Mouse (Mus musculus): ENCODE results near the gene Rala.

The Rala gene

DNA sequence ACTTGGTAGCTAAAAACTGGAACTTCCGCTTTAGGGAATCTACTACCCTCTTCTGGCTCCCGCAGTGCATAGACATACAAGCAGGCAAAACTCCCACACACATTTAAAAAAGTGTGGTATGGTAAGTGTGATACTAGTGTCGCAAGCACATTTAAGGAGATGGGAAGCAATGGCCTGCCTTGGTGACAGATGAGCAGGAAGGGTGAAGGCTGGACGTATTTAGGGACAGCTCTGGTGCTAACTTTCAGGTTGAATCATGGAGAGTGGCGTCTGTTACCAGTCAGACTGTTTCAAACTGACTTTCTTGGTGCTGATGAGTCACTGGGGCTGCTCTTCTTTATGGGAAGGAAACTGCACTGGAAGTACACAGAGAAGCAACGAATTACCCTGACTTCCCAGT is 52.5 kb downstream of the Rala start:
- no peak for ATAC-seq (ENCODE audit: insufficient number of reproducible peaks, low FRiP score, low TSS enrichment)

DNA sequence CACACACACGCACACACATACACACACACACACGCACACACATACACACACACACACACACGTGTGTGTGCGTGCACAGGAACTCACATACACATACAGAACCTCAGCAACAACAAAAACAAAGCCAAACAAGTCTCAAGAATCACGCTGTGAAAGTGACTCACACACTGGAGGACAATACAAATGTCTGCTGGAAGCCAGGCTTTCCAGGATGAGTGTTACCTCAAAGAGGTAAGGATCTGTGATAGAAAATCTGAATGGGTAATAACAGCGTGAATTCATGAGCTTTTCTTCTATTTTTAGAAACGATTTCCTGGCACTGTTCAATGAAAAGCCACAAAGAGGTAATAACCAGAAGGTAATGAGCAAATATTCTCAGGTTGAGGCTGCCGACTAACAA is 59.8 kb downstream of the Rala start:
- 0 out of 2 replicates have a peak, but pooled peaks have one; percentile 49 for ATAC-seq (ENCODE audit: insufficient number of reproducible peaks, low FRiP score, low TSS enrichment)

DNA sequence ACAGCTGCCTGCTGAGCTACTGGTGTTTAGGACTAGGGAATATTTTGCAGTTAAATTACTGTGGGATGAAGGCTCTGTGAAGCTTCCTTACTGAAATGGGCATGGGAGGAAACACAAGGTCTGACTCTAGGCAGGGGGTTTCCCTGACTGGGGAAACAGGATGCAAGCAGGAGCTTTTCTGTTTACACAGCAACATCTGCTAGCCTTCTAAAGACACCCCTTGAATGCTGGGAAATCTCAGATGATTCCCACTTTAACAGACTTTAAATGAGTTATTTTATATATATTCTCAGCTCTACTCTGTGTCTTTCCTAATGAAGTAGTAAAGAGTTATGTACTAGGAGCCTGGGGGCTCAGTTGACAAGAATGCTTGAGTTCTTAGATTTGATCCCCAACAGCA is 65.0 kb downstream of the Rala start:
- no peak for ATAC-seq (ENCODE audit: insufficient number of reproducible peaks, low FRiP score, low TSS enrichment)

- ATAC-seq (ENCODE audit: insufficient number of reproducible peaks, low FRiP score, low TSS enrichment): no peak
These were observed 77.3 kb downstream of the Rala start for GRCm38 (mm10) chr13:17866741-17867140.

DNA sequence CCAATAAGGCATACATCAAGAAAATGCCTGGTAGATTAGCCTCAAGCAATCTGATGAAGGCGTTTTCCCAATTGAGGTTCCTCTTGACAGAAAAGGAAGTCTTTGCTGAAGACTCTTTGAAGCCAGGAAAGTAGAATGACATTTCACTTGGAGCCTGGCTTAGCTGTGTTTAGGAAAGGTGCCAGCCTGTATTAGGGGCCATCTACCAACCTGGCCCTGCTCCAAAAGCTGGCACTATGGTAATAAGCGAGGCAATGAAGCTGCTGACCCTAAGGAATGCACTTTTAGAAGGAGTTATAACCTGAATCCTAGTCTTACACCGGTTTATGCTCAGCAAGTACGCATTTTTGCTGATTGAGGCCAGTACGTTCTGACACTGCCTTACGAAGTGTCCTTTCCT is 83.5 kb downstream of the Rala start:
- no peak for ATAC-seq (ENCODE audit: insufficient number of reproducible peaks, low FRiP score, low TSS enrichment)

GRCm38 (mm10) chr13:17859365-17860033 is 84.5 kb downstream of the Rala start:
- no peak for ATAC-seq (ENCODE audit: insufficient number of reproducible peaks, low FRiP score, low TSS enrichment)

GRCm38 (mm10) chr13:17857046-17857445 is 87.0 kb downstream of the Rala start:
- ATAC-seq (ENCODE audit: insufficient number of reproducible peaks, low FRiP score, low TSS enrichment): no peak

DNA sequence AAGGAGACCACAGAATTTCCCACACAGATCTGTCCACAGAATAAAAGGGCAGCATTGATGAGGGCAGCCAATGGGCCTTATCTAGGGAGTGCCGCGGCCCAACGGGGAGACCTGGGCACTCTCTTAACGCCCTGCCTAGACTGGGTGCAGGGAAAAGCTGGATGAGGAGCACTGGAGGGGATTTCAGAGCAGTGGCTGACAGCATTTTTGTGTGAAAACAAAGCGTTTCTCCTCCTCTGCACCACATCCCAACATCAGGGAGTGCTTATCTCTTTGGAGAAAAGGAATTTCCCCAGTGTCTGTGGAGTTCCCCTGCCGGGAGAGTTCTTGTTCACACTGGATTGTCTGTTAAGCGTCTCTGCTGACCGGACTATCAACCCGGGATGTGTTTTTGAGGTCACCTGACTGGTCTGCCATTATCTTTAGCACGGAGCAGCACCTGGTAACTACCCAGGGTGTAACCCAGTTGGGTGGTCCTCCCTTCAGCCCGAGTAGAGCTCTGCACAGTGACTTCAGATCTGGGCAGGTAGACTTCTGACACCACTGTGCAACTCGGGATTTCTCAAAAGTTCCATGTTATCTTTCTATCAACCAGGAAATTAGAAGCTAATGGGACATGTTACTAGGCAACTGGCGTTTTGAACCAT is 88.4 kb downstream of the Rala start:
- no peak for ATAC-seq (ENCODE audit: insufficient number of reproducible peaks, low FRiP score, low TSS enrichment)

GRCm38 (mm10) chr13:17854755-17855154 is 89.3 kb downstream of the Rala start:
- ATAC-seq (ENCODE audit: insufficient number of reproducible peaks, low FRiP score, low TSS enrichment): no peak

DNA sequence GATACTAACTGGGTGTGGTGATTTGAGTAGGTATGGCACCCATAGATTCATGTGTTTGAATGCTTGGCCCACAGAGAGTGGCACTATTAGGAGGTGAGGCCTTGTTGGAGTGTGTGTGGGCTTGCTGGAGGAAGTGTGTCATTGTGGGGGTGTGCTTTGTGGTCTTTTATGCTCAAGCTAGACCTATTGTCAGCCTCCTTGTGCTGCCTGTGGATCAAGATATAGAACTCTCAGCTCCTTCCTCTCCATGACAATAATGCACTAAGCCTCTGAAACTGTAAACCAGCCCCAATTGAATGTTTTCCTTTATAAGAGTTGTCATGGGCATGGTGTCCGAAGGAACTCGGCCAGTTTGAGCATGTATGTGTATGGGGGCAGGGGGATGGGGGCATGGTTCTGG is 100.7 kb downstream of the Rala start:
- ATAC-seq (ENCODE audit: insufficient number of reproducible peaks, low FRiP score, low TSS enrichment): no peak

GRCm38 (mm10) chr13:17842756-17843155 is 101.3 kb downstream of the Rala start:
- ATAC-seq (ENCODE audit: insufficient number of reproducible peaks, low FRiP score, low TSS enrichment): no peak

DNA sequence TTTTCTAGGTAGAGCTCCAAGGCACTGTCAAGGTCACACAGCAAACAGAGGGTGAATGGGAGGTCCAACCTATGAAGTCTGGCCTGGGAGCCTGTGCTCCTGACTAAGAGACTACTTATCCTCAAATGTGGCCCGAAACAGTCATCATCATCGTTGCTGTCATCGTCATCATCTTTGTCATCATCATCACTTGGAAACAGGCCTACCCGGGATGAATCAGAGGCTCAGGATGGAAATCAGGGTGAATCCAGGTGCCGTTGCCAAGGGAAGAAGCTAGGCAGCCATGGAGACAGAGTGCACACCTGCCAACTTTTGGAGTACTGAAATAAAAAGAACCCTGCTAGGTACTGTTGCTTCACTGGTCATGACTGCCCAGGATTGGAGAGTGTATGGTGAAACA is 104.9 kb downstream of the Rala start:
- ATAC-seq (ENCODE audit: insufficient number of reproducible peaks, low FRiP score, low TSS enrichment): no peak

- peak; percentile 74 for ATAC-seq (ENCODE audit: insufficient number of reproducible peaks, low FRiP score, low TSS enrichment)
These were observed 105.6 kb downstream of the Rala start for GRCm38 (mm10) chr13:17838484-17838851.

- ATAC-seq (ENCODE audit: insufficient number of reproducible peaks, low FRiP score, low TSS enrichment): peak; percentile 23; the same call in 1 of the 2 replicates
These were observed 106.2 kb downstream of the Rala start for GRCm38 (mm10) chr13:17837610-17838483.

GRCm38 (mm10) chr13:17836808-17837207 is 107.2 kb downstream of the Rala start:
- no peak for ATAC-seq (ENCODE audit: insufficient number of reproducible peaks, low FRiP score, low TSS enrichment)

DNA sequence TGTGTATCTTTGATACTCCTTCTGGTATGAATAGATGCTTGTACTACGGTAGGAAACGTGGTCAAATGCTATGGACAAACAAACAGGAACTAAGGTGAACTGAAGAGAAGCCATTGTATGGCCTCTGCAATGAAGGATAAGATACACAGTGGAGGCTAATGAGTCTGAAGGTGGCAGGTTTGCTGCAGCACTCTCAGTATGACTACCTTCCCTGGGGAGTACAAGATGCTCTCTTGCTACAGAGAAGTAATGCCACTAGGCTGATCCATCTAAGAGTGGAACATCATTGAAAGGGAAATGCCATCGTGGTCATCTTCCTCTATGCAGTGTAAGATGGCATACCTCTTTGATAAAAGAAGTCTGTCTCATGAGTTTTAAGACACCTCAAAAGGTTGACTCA is 111.1 kb downstream of the Rala start:
- no peak for ATAC-seq (ENCODE audit: insufficient number of reproducible peaks, low FRiP score, low TSS enrichment)
